Mouse (Mus musculus): Measurements from ENCODE around the gene Aadac.

The Aadac gene

DNA sequence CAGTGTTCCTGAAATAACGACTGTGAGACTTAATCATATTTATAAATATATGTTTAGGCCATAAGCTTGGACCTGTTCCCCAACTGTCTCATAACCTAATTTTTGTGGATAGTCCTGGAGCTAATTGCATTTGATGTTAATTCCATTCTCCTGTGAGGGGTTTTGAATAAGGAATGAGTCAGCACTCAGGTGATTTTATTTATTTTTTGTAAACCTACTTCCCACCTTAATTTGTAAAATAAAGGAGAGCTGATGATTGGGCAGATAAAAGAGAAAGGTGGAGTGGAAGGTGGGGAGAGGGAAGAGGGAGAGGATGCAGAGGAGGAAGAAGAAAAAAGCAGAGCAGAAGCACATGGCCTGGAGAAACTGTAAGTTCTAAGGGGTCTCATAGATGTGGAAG, at the start of gene Aadac:
Gene Aadac (plus strand): TSS at position 301 of the 400 bp plus-strand sequence.
- no peak for DNase-seq

DNA sequence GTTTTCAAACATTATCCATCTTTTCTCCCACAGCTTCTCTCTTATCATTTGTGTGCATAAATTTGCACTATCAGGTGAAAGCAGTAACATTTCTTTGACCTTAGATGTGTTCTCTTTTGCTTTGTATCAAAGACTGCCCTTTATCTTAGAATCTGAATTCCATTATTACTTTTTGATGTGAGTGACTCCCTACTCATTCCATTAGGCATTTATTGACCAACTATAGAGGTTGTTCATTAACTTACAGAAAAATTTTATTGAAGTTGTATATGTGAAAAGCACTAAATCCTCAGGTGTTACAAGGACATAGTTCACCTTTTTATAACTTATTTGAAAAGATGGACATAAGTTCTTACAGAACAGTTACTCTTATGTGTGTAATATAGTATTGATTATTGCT, 21.9 kb upstream of the Aadac start:
- DNase-seq = no peak

DNA sequence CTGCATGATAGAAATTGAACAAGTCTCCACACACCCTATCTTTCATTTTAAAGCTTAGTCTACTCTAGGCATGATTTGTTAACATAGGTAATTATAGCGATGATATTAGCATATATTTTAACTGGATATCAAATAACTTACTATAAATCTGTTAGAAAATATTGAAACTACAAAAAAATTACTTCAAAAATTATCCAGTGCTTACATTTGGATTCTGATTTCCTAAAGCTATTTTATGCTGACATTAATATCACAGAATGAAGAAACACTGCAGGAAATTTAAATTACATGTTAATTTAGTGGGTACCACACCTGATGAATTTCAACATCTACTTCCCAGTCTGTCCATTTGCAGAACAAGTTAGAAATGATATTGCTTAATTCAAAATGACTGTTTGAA, 19.1 kb upstream of the Aadac start, which contains the start of gene Aadacl2:
Gene Aadacl2 (plus strand): TSS at position 301 of the 400 bp plus-strand sequence.
- DNase-seq = no peak

DNA sequence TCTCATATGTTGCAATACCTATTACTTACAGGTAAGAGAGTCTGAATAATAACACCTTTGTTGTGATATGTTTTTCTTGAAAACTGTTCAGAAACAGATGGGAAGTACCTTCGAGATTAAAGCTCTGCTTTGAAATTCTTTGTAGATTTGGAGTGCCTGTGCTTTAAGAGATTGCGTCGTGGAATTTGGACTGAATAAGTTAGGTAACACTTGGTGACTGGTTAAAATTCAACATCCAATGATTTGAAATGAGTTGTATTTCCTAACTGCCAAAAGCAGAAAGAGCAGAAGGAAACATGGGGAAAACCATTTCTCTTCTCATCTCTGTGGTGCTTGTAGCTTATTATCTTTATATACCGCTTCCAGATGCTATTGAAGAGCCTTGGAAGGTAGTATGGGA, 6.0 kb downstream of the Aadac start:
- no peak for DNase-seq

DNA sequence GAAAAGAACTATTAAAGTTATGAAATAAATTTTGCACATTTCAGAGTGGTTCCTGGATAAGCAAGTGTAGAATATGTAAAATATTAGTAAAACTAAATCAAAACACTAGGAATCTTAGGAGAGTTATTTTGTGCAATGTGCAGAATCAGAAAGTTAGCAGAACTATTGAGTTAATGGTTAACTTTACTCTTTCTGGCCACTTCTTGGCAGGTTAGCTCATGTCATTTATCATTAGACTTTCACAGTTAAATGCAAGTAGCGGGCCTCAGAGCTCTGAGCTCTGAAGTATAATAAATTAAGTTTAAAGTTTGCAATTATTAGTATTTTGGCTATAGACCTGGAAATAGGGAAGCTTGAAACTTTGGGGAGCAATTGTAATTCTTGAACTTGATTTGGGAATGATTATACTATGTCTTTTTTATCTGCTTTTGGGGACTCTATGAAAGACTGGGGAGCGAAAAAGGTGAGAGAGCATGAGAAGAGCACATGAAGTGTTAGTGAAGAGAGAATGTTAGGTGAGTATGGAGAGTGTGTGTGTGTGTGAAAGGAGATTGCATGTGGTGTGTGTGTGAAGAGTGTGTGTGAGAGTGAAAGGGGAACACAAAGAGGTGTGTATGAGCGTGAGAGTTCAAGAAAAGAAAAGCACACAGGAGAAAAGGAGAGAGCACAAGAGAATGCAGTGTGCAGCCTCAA, 20.9 kb downstream of the Aadac start:
- no peak for DNase-seq

DNA sequence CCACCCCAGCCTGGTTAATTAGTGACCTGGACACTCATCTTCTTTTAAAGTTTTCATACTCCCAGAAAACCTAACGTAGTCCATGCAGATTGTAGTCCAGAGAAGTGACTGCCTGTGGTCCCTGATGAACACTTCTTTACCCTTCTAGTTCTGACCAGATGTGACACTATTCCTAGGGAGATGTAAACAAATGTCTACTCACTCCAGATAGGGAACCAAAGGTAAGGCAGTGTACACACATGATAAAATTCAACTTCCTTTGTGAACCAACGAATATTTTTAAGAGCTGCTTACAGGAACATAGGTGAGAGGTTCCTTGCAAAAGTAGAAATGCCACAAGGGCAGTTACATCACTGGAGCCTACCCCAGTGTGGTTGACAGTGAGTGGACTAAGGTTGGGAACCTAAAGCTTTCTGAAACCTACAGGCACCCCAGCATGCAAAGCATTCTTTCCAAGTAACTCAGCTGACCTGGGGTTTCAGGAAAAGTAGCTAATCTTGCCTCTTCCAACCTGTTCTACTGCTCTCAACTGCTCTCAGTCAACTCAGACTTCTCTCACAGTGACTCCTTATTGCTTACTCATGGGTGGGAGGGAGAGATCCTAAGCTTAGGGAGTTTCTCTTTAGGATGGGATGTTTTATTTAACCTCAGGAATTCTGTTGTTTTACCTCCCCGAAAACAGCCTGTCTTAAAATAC, 27.9 kb downstream of the Aadac start:
- DNase-seq = no peak

DNA sequence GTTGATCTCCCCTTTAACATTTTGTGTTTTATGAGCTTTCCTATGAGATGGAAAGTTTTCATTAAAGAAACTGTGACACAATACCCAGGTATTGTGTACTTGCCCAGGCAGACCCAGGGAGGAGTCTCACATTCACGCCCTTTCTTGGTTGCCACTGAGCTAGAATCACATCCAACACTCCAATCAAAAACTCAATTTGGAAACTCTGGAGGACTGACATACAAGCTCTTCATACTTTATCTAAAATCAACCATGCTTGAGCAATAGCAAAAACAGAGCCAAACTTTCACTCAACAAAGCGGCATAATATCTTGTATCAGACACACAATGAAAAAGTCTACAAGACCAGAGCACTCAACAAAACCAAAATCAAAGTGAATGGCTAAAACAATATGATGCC, 28.4 kb downstream of the Aadac start:
- no peak for DNase-seq

DNA sequence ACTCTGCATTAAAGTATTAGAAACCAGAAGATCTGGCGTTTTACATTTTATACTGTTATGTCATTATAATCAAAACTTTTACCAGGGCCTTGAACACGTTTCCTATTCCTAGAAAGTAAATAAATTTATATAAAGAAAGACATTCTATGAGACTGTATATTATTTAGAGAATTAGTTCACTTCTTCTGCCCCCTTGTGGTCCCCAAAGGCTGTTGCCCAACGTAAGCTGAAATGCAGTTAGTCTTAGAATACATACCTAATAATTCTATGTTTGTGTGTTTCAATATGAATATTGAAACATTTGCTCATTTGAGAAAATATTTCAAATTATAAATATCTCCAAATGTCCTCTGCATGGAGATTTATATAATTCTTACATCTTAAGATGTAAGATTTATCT, 30.9 kb downstream of the Aadac start:
- no peak for DNase-seq

DNA sequence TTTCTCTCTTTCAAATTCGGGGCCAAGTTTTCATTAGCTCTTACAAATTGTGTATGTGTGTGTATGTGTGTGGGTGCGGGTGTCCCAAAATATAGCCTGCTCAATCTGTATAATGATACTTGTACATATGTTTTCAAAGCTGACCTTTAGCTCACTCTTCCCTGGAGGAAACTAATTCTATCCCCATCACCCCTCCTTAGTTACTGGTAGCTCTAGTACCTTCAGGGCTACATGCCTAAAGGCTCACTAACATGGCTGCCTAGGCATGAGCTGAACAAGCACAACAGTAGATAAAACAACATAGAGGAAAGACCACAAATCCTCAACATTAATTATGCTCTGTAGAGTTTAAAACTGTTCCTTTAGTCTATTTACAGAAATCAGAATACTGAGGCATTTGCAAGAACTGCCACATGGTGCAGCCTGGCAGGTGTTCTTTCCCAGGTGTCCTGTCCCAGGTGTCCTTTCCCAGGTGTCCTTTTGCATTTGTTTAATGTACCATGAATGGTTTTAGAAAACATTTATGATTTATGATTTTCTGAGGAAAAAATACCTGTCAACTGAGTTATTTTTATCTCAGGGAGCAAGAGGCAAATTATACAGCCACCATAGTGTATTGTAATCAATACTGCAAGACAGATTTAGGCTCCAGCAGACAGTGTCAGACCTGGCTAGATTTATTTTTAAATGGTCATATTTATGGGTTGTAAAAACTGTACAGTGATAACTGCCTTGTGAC, 31.7 kb downstream of the Aadac start:
- no peak for DNase-seq

DNA sequence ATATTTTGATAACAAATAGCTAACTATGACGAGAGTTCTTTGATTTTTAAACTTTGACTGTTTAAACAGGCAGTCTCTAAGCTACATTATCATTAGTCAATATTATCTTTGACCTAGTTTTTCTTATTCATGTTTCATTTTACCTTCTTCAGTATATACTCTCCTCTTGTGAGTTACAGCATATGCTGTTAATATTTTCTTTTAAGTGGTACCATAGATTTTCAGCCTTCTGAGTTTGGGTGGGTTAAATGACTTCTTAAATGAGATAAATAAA, 32.2 kb downstream of the Aadac start:
- DNase-seq = no peak

DNA sequence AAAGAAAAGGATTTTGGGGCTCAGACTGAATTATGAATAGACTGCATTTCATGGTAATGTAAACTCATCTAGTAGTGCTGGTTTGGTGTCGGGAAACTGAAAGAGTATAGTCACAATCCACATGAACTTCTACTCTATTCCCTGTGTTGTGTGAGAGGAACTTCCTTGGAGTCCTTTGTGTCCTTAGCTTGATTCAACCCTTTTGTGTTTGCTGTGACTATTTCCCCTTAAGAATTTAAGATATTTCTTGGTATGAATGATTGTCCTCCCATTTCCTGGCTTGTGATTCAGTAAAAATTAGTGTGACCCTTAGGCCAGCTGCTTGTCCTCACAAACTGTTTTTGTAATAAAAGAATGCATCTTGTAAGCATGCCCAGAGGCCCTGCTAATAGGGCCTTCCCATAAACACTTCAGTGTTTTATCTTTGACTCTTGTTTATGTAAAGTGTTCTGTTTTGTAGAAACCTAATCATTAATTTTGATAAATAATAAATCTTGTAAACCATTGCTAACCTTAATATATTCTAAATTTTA, 53.4 kb downstream of the Aadac start:
- DNase-seq = no peak

DNA sequence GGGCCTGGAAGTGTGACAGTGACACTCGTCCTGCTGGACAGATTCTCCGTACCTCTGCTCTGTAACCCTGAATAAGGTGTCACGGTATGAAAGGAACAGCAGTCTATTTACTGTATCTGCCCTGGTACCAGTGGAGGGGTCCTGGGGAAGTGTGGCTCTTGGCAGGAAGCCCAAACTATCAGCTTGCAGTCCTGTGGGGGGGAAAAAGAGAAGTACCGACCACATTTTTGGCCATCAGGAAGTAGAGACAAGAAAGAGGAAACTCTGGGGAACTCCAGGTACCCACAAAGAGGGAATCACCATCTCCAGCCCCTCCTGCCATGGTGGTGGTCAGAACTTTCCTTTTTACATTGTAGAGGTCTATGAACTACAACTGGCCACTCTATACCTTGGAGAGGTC, 55.1 kb downstream of the Aadac start:
- no peak for DNase-seq

DNA sequence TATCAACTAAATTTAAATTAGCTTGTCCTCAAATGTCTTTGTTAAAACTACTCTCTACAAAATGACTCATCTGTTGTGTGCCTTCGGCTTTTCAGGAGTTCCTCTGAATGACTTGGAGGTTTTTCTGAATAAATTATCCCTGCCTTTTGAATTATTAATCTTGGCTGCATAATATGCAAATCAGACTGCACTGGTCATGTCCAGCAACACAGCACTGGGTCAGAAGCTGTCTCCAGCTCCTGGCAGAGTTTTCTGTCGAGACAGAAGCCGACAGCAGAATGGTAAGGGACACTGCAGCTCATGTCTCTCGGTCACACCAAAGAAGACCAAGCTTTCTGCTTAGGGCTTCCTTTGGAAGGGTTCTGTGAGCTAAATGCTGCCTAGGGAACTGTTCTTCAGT, 56.1 kb downstream of the Aadac start, which contains the start of gene Sucnr1:
Gene Sucnr1 (plus strand): TSS at position 222 of the 400 bp plus-strand sequence.
- no peak for DNase-seq

DNA sequence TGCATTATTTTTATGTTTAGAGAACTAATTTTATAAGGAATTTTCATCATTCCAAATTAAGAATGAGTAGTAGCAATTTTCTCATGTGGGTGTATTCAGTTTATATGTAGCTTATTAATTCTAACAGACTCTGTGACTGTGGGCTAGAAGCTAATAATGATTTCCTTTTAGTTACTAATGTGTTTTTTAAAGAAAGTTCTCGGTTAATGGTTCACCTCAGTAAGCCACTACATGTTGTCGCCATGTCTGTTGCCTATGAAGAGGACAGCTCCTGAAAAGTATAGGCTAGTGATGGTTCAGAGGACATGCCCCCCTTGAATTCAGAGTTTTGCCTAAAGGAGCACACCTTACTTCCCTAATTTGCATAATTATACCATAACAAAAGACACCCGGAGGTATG, 57.2 kb downstream of the Aadac start:
- DNase-seq = no peak

DNA sequence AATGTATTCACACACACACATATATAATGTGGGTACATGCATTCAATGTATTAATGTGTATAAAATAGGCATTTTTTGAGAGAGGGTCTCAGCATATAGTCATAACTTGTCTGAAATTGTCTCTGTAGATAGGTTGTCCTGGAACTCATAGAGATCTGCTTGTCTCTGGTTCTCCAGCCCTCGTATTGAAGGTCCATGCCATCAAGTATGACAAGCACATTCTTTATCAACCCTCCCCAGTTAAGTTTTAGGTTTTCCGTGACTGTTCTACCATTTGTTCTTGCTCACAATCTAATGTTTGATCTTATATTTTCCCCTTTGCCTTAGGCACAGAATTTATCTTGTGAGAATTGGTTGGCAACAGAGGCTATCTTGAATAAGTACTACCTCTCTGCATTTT, 60.2 kb downstream of the Aadac start:
- DNase-seq = no peak
